Mouse (Mus musculus) monocyte, adult 5-6 weeks (primary cell): ENCODE data around the gene Rhoc. TPM values are rescaled to one million over a fixed set of nuclear protein-coding genes. Genes with fewer than 3 reads are reported as not detected.

ENCODE experiments used
- ATAC-seq: fragments of 153-309, 156-312 bp; replicated peaks from 2 replicates; pipeline ENCODE4 v1.8.0; 2017; ENCODE audit warnings: mild to moderate bottlenecking; ENCODE audit not compliant: low TSS enrichment, insufficient number of reproducible peaks, severe bottlenecking, poor library complexity, low FRiP score
- total RNA-seq: library from RNA; stranded (forward); fragments of 200-1000, 200-491, 200-594 nt; gene quantifications from 3 replicates; pipeline ENCODE4 v1.2.3, GENCODE M21; 2017

Gene Rhoc
- total RNA-seq, 1 experiment from 2014 or later = 13.3 TPM

DNA sequence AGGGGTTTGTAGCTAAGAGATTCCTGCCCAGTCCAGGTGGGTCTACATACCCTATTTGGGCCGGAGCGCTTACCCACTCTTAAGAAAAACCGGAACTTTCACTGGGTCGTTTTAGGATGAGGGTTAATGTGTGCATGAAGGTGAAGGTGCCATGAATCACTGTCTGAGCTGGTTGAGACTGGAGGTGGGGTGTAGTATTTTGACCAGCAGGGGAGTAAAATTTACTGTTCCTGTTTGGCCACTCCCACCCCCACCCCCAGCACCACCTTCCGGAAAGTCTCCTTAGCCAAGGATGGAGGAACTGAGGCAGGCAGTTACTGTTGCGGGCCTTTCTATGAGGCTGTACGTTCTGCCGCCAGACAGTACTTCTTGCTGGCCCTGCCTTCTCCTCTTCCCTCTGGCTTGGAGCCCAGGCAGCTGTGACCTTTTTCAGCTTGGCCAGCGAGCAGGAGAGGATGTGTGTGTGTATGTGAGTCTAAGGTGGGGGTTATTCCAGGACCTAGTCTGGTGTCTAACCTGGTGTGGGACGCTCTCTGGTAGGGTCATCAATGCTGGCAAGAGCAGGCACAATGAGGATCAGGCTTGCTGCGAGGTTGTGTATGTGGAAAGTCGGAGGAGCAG lies 6.0 kb upstream of the Rhoc start:
- ATAC-seq = no peak

DNA sequence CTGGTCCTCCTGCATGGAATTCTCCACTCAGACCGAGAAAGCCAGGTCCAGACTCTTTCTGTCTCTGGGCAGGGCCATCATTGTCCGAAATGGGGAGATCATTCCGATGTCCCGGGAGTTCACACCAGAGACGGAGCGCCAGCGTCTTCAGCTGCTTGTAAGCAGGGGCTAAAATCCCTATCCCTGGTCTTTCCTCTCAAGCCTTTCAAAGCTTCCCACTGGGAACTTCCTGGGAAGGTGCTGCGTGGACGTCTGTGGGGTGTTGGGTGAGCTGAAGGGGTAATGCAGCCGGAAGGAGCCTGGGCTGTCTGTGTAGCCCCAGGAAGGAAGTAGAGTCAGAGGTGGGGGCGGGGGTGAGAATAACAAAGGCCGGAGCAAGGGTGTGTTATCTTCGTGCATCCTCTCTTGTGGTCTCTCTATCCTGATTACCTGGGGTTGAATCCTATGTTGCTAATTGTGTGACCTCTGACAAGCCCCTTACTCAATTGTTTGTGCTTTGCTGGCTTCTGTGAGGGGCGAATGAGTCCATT lies 4.1 kb upstream of the Rhoc start:
- no peak for ATAC-seq

DNA sequence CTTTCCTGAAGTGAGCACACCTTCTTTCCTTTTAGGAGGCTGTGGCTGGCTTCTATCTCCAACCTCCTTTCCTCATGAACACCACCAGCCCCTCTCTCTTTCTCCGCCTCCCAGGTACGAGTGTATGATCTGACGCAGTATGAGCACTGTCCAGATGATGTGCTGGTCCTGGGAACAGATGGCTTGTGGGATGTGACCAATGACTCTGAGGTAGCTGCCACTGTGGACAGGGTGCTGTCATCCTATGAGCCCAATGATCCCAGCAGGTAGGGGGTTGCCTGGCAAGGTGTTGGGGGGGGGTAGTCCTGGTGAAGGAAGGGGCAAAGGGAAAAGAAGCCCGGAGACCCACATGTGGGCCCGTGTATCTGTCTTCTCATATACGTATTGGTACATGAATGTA lies 2.9 kb upstream of the Rhoc start:
- ATAC-seq = no peak

DNA sequence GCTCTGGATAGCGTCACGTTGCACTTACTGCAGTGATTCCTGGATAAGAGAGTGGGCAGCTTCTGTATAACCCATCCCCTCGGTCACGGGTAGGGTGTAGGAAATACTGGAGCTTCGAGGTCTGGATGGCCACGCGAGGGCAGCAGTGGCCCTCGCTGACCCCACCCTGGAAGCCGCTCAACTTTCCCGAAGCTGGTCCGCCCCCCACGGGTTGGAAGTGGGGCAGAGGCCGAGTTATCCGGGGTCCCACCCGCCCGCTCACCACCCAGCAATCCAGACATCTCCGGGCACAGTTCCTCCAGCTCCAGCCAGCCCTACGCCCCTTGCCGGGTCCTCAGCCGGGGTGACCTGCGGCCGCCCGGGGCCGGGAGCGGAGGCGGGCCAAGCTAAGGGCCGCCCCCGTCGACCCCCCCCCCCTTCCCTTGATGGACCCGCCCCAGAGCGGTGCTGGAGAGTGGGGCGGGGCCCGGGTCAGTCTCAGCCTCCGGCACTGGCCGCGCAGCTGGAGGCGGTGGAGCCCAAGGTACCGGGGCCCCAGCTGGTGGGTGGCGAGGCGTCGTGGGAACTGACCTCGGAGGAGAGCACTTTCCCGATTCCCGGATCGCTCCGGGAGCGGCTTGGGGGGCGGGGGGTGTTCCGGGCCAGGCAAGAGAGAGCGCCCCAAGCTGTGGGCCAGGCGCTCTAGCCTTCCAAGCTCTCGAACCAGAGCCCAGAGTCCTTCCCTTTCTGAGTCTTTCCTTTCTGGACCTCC lies 561 bp downstream of the Rhoc start:
- no peak for ATAC-seq

DNA sequence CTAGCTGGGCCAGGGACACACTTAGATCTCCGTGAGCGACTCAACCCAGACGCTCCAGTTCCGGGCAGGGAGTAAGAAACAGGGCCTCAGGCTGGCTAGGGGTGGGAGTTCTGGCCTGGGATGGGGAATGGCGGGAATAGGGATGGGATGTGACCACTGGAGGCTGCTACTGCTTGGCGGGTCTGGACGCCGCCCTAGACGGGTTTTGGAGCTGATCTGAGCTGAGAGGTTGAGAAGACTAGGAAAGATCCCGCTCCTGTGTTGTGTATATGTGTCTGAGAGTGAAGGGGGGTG lies 1.1 kb downstream of the Rhoc start:
- ATAC-seq = no peak

DNA sequence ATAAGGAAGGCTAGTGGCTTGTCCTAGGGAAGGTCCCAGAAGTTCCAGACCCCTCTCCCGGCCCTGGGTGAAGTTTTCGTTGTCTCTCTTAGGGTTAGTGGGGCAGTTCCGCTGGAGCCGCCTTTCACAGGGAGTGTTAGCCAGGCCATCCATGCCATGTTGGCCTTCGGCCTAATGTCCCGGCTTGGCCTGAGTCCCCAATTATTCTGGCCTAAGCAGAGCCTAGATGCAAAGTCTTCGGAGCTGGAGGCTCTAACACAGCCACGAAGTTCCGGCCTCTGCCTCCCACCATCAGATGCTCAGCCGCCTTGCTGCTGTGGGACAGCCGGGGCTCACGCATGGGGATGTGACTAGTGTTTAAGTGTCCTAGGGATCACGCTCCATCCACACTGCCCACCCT lies 1.6 kb downstream of the Rhoc start:
- ATAC-seq = no peak

DNA sequence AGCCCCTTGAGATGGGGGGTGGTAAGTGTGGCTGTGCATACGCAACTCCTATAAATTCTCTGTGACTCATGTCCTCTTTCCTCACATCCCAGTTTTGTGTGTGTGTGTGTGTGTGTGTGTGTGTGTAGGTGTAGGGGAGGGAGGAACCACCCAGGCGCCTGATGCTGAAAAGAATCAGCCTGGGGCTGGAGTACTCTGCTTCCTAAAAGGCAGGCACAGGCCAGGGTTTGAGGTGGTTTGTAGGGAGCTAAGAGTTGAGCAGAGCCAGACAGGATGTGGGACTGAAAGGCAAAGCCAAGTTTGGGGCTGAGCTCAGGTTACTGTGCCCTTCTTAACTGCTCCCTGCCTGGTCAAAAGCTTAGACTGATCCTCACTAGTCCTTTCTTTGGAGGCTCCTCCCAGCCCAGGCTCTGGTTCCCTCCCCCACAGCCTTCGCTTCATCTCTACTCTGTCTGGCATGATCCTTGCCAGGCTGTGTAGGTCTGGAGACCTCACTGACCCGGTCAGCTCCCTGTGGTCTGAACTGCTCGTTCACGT lies 2.3 kb downstream of the Rhoc start:
- no peak for ATAC-seq

DNA sequence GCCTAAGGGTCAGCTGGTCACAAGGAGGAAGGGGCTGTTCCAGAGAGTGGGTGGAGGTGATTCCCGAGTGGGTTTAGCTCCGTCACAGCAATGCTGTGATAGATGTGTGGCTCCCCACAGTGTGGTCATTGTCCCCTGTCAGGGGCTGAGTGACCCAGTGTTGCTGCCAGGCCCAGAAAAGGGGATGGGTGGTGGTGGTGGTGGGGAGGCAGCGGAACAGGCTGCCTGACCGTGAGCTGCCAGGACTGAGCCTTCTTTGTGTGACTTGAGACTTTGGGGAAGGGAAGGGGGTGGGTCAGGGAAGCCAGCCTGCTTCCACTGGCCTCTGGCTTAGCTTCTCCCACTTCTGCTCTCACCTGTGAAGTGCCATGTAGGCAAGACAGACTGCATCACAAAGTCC lies 2.8 kb downstream of the Rhoc start:
- no peak for ATAC-seq

DNA sequence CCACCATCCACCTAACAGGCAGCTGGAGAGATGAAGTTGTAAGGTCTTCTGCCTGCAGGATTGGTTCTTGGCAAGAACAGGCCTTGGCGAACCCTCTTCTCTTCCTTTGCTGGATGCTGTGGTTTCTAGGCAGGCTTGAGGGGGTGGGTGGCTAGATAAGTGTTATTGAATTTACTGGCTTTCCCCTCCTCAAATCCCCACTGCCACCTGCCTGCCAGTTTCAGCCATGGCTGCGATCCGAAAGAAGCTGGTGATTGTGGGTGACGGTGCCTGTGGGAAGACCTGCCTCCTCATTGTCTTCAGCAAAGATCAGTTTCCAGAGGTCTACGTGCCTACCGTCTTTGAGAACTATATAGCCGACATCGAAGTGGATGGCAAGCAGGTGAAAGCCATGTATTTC lies 3.5 kb downstream of the Rhoc start:
- no peak for ATAC-seq

DNA sequence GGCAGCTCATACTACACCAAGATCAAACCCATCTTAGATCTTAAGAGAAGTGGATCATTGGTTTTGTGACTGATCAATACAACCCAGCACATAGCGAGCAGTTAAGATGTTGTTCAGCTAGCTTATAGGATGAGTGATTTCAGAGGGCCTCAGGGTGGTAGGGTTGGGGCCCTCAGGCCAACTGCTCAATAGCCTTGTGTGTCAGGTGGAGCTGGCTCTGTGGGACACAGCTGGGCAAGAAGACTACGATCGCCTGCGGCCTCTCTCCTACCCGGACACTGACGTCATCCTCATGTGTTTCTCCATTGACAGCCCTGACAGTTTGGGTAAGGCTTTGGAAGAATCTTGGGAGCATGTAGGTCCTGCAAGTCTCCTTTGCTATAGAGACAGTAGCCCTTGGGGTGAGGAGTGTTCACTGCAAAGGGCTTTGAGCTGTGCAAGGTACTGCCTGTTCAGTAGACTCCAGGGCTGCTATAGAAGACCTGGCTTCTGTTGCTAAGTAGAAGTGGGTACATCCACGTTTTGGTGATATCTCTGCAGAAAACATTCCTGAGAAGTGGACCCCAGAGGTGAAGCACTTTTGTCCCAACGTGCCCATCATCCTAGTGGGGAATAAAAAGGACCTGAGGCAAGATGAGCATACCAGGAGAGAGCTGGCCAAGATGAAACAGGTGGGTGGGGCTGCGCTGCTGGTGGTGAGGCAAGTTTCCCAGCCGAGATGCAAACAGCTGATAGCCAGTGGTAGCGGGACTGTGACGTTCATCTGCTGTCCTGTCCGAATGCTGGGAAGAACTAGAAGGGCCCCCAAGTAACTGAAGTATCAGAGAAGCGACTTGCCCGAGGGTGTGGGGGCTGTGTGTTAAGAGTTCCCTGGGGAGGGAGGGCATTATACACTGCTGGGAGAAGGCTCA lies 4.4 kb downstream of the Rhoc start:
- no peak for ATAC-seq

DNA sequence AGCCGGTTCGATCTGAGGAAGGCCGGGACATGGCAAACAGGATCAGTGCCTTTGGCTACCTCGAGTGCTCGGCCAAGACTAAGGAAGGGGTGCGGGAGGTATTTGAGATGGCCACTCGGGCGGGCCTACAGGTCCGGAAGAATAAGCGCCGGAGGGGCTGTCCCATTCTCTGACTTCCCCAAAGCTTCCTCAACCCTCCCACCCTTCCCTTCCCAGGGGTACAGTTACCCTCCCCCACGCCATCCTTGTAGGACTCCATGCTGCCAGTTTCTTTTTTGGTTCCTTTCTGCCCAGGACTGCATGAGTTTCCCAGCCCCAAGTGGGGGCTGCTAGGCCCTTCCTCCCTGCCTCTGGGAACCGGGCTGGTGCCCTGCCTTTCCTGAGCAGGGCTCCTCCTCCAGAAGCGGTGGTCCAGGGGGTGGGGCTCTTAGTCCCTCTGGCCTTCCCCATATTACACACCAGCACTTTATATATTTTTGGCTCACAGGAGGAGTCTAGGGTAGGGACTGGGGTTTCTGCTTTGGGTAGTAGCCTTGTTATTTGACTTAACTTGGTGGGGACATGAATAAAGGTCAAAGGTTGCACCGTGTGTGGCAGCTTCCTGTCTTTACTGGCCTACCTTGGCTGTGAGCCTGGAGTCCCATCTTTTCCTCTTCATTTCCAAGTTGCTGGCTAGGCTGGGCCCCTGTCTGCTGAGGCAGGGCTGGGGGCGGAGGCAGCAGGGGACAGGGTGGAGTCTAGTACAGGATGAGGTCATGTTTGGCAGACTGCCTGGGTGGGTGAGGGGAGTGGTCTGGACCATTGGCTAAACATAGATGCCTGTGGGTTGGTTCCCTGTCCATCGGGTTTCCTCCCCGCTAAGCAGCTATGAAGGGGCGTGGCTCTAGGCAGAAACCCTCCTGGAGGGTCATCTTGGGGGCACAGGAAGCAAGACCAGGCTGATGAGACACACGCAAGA lies 6.0 kb downstream of the Rhoc start:
- peak; percentile 38; the same call in 1 of the 2 replicates for ATAC-seq

DNA sequence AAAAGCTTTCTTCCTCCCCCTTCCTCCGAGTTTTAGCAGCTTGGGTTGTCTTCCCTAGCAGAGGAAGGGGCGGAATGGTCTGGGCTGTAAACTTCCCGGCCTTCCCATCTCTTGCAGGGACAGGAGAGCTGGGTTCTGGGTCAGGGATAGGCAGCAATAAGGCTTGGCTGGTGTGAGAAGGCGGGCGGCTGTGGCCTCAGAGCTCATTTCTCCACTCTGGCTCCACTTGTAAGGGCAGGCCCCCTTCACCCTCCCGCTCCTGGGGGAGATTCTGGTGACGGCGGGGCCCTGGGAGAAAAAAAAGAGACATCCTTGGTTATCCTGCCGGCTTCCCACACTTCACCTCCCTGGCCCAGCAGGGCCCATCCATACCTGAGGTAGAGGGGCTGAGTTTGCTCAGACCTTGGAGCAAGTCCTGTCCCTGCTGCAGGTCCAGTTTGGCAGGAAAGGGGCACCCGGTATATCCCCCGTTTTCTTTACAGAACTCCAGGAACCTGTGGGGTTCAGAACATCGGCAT lies 6.8 kb downstream of the Rhoc start:
- no peak for ATAC-seq

DNA sequence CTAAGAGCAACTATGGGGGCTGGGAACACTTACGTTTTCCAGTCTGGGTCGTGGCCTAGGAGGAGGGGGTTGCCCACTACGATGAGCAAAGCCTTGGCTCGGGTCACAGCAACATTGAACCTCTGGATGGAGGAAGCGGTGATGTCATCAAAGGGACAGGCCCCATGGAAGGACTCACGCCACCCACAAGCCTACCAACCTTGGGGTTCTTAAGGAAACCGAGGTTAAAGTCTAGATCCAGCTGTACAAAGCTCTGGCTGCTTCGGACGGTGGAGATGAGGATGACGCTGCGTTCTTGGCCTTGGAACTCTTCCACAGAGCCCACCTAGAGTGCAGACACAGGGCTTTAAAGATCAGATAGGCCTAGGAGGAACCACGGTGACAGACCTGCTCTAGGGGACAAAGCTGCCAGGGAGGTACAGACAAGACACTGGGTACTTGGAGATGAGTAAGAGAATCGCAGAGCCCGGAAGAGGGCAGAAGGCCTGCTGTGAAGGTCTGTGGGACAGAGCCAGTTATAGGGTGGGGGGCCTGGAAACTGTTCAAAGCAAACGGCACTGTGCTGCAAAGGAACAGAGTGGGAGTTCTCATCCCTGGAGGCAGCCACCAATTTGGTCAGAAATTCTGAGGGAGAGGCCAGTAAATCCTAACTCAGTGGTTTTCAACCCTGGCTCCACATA lies 7.6 kb downstream of the Rhoc start:
- ATAC-seq = no peak

DNA sequence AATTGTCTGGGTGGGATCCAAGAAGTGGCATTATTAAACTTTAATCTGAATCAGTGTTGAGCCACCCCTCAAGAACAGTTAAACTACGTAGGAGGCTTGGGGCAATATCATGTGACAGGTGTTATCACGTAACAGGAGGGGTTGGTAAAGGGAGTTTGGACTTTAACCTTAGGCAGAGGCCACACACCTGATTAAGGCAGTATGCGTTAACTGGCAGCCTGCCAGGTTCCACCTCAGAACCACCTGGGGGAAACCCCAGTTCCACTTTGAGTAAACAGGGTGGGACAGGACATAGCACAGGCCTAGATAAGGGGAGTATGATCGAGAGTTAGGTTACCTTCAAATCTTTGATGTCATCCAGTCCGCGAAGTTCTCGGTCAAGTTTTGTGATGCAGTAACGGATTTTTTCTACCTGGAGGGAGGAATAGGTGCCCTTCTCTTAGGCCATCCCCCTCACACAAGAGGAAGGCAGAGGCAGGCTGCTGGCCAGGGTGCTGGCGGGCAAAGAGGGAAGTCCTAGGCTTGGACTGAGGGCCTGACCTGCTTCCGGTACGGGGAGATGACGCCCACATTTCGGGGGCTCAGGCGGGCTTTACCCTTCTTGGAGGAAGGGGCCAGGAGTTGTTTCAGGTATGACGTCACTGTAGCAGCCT lies 8.4 kb downstream of the Rhoc start:
- ATAC-seq = no peak

DNA sequence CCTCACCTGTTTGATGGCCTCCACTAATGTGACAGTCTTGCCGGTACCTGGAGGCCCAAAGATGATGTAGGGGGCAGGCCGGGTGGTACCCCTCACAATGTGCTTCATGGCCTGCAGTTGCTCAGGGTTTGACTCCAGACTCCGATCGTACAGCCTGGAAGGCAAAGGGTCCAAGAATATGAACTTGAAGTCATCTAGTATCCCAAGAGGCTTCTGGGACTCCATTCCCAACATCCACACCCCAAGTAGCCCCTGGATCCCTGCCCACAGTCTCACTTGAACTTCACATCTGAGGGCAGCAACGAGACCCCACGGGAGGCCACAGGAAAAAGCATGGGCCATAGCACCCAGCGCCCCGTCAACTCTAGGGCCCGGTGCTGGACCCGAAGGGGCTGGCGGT lies 12.5 kb downstream of the Rhoc start:
- ATAC-seq = no peak

DNA sequence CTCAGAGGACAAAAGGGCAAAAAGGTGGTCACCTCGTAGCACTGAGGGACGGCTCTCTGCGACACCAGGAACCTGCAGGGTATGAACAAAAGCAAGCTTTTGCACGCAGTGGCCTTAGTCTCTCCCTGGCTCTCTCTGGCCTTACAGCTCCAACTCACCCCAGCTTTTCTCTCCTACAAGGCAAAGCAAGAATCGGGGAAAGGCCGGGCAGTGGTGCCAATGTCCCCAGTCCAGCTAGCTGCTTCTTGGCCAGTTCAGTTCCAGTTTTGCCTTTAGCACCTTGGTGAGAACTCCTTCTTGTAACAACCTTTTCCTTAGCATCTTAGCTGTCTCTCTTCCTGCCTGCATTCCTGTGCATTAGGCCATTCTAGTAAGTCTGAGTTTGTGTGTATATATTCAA lies 13.3 kb downstream of the Rhoc start:
- no peak for ATAC-seq

DNA sequence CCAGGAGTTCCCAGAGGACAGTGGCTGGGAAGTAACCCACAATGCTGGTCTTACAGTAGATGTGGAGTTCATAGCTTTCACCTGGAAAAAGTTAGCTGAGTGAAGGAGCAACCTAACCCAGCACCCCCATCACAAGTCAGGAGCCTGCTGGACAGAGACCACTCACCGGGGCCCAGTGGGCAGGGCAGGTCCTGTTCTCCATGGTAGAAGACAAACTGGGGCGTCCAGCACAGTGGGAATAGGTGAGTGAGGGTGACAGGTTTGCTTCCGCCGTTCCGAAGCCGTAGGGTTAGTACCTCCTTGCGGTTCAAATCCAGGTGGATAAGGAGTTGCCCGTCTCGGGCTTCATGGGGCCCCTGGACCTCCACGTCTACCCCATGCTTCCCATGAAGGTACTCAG lies 16.1 kb downstream of the Rhoc start:
- no peak for ATAC-seq
